Mouse (Mus musculus) liver, embryonic 14 days (tissue): ENCODE results near the gene Rpn1. TPM values are rescaled to one million over a fixed set of nuclear protein-coding genes. Genes with fewer than 3 reads are reported as not detected.

Source experiments
- polyA plus RNA-seq: library from polyadenylated mRNA; depleted of rRNA; stranded (reverse); fragments of >200 nt; gene quantifications from 2 replicates; pipeline ENCODE4 v1.2.3, GENCODE M21; 2012; rRNA removed

The Rpn1 gene
- 68.6 and 77.0 TPM in 2 replicates for polyA plus RNA-seq

GRCm38 (mm10) chr6:88084278-88085151, at the start of gene Rpn1:
TSS of gene Rpn1 (plus strand) at chr6:88084482.

GRCm38 (mm10) chr6:88044577-88045405, 39.5 kb upstream of the Rpn1 start, which contains the start of gene Rab7:
TSS of gene Rab7 (minus strand) at chr6:88045270.

Other genes with a start within 250 kb of the Rpn1 start
- 5.1 and 6.2 TPM in 2 replicates for gene Gm45140, start 248.7 kb upstream of the Rpn1 start, polyA plus RNA-seq
- 17.1 and 17.5 TPM in 2 replicates for gene Isy1, start 245.7 kb upstream of the Rpn1 start, polyA plus RNA-seq
- 188 and 223 TPM in 2 replicates for gene Cnbp, start 233.4 kb upstream of the Rpn1 start, polyA plus RNA-seq
- 19.2 and 24.4 TPM in 2 replicates for gene Copg1, start 196.7 kb upstream of the Rpn1 start, polyA plus RNA-seq
- gene Hmces, start 170.5 kb upstream of the Rpn1 start, polyA plus RNA-seq: 11.1 and 11.4 TPM in 2 replicates
- gene H1fx, start 102.8 kb upstream of the Rpn1 start, polyA plus RNA-seq: 4.9 and 5.2 TPM in 2 replicates
- gene Rab7, start 39.2 kb upstream of the Rpn1 start, polyA plus RNA-seq: 78.5 and 85.9 TPM in 2 replicates
- 1.8 and 2.2 TPM in 2 replicates for gene Gata2, start 109.4 kb downstream of the Rpn1 start, polyA plus RNA-seq
- gene Dnajb8, start 137.8 kb downstream of the Rpn1 start, polyA plus RNA-seq: not detected in 2 replicates